Mouse (Mus musculus): ENCODE measurements at regions not wholly inside any gene's neighbourhood (a gene's known extent, or its start where the extent isn't known, plus 50 kb on each side); places are given as distances from the start of the nearest gene placed in this dataset.

DNA sequence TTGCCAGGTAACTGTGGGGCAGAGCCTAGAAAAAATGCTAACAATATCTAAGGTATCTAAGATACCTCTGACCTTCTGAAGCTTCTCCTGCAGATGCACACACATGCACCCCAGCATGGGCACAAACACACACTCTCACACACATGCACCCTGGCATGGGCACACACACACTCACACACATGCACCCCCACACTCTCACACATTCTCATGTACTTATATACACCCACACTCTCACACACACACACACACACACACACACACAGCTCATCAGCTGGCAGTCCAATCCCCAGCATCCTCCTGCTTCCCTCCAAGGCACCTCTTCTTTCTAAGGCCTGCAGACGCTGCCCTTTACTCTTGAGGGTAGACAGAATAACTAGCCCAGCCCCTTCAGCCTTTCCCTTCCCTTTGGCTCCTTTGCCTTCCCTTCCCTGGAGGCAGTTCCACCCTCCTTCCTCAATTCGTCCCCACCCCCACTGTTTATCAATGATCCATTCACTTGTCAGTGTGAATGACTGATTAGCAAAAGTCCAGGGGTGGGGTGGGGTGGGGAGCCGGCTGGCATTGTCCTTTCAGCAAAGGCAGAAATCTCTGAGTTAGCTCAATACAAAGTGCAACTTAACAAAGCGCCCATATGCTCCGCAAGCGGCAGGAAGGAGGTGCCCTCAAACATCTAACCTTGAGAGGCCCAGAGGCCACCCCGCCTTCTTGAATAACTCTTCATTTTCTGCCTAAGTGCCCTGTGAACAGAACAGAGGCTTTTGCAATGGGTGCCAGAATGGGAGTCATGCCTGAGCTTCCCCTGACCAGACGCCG, 102.1 kb downstream of the Gm9376 start:
- Histone ChIP-seq H3K9ac (ENCODE audit: low read length) (no peak overlapping the region), H3K9me3 (ENCODE audit: control insufficient read depth, low read length) (no peaks in the 10 kb centered on the region), H3K27me3 (ENCODE audit: control insufficient read depth, insufficient read depth, low read depth, low read length) (no peaks in the 10 kb centered on the region), H3K4me3 (ENCODE audit: low read length) (peak overlapping the region; percentile 0; the same call in 1 of the 2 replicates), H3K36me3 (ENCODE audit: control insufficient read depth, insufficient read depth, low read length) (no peaks in the 10 kb centered on the region), H3K4me1 (replicated peaks; ENCODE audit: control insufficient read depth, insufficient read depth, low read length) (peaks cover 6% of the 10 kb centered on the region), H3K4me2 (ENCODE audit: low read depth, low read length) (peak overlapping the region; percentile 9), H3K27ac (ENCODE audit: low read length) (no peak overlapping the region)
- 9% methylated on average over 9 of the region's 9 CpGs for WGBS
- ATAC-seq (ENCODE audit: low read depth) = peak; percentile 17; the same call in 1 of the 2 replicates

DNA sequence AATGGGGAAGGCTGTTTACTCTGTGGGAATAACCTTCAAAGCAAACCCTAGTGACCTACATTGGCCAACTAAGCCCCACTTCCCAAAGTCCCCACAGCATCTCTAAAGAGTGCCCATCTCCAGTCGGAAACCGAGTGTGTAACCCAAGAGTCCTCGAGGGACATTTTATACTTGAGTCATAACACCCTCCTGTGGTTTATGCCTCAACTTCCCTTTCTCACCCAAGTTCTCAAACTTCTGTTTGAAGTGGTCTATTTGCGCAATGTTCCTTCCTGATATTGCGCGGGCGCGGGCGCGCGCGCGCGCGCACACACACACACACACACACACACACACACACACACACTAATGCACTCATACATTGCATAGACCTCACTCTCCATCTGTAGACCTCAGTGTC, 104.6 kb downstream of the Gm9376 start:
- no peak overlapping the region for H3K27ac ChIP-seq (ENCODE audit: low read length)
- H3K4me1 ChIP-seq (replicated peaks; ENCODE audit: control insufficient read depth, insufficient read depth, low read length) = peaks cover 6% of the 10 kb centered on the region
- no peaks in the 10 kb centered on the region for H3K9me3 ChIP-seq (ENCODE audit: control insufficient read depth, low read length)
- H3K27me3 ChIP-seq (ENCODE audit: control insufficient read depth, insufficient read depth, low read depth, low read length) = no peaks in the 10 kb centered on the region
- H3K36me3 ChIP-seq (ENCODE audit: control insufficient read depth, insufficient read depth, low read length) = no peaks in the 10 kb centered on the region
- no peak overlapping the region for H3K4me3 ChIP-seq (ENCODE audit: low read length)
- 91% methylated on average over 15 of the region's 15 CpGs for WGBS
- no peak overlapping the region for H3K9ac ChIP-seq (ENCODE audit: low read length)
- no peak overlapping the region for H3K4me2 ChIP-seq (ENCODE audit: low read depth, low read length)
- no peak for ATAC-seq (ENCODE audit: low read depth)

DNA sequence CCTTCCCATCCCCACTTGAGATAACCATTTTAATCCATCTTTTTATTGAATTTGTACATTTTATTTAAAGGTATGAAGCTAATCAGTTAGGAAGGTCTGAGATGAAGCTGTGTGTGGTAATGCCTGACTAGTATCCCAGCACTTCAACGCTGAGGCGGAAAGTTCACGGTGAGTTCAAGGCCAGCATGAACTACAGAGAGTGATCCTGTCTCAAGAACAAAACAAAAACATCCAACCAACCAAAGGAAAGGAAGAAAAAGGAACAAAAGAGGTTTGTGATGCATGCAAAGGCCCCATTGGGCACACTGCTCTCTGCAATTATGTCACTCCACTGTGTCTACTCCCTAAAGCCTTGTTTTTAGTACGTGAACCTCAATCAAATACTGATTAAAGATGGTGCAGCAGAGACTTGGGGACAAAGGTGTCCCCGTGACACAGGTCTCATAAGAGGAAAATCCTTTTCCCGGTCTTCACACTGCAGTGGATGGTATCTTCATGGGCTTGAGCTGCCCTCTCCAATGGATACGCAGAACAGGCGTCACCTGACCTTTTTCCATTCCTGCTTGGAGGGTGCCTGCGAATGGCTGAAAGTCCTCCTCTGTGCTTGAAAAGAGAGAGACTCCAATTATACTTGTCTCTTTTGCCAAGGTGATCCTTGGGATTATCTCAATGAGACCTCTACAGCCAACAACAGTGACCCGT, 108.2 kb downstream of the Gm9376 start:
- no peaks in the 10 kb centered on the region for H3K4me1 ChIP-seq (replicated peaks; ENCODE audit: control insufficient read depth, insufficient read depth, low read length)
- no peaks in the 10 kb centered on the region for H3K27me3 ChIP-seq (ENCODE audit: control insufficient read depth, insufficient read depth, low read depth, low read length)

DNA sequence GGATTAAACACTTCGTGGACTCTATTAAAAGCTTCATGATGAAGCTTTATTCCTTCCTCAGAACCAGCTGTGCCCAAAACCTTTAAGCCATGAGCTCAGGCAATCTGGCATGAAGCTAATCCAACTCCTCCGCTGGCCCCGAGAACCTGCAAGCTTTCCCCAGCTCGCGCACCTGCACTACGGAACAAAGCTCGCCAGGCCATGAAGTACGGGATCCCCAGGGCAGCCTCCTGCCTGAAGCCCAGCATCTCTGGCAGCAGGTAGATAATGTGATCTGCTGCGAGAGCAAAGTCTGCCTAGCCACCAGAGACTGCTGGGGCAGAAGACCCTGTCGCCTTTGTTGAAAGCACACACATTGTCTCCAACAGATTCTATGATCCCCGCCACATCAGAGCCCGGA, 108.9 kb downstream of the Gm9376 start:
- H3K27me3 ChIP-seq (ENCODE audit: control insufficient read depth, insufficient read depth, low read depth, low read length) = no peaks in the 10 kb centered on the region
- 90% methylated on average over 12 of the region's 12 CpGs for WGBS
- no peak overlapping the region for H3K4me3 ChIP-seq (ENCODE audit: low read length)
- no peak for ATAC-seq (ENCODE audit: low read depth)
- H3K4me1 ChIP-seq (replicated peaks; ENCODE audit: control insufficient read depth, insufficient read depth, low read length) = no peaks in the 10 kb centered on the region
- no peak overlapping the region for H3K4me2 ChIP-seq (ENCODE audit: low read depth, low read length)
- H3K9me3 ChIP-seq (ENCODE audit: control insufficient read depth, low read length) = no peaks in the 10 kb centered on the region
- H3K27ac ChIP-seq (ENCODE audit: low read length) = no peak overlapping the region
- no peaks in the 10 kb centered on the region for H3K36me3 ChIP-seq (ENCODE audit: control insufficient read depth, insufficient read depth, low read length)
- H3K9ac ChIP-seq (ENCODE audit: low read length) = no peak overlapping the region

More for the DNA sequence above, 108.2 kb downstream of the Gm9376 start:
- no peaks in the 10 kb centered on the region for H3K9me3 ChIP-seq (ENCODE audit: control insufficient read depth, low read length)
- no peak overlapping the region for H3K9ac ChIP-seq (ENCODE audit: low read length)
- WGBS = 90% methylated on average over 10 of the region's 10 CpGs
- H3K4me2 ChIP-seq (ENCODE audit: low read depth, low read length) = no peak overlapping the region
- no peak for ATAC-seq (ENCODE audit: low read depth)
- H3K4me3 ChIP-seq (ENCODE audit: low read length) = no peak overlapping the region
- no peaks in the 10 kb centered on the region for H3K36me3 ChIP-seq (ENCODE audit: control insufficient read depth, insufficient read depth, low read length)
- H3K27ac ChIP-seq (ENCODE audit: low read length) = no peak overlapping the region

DNA sequence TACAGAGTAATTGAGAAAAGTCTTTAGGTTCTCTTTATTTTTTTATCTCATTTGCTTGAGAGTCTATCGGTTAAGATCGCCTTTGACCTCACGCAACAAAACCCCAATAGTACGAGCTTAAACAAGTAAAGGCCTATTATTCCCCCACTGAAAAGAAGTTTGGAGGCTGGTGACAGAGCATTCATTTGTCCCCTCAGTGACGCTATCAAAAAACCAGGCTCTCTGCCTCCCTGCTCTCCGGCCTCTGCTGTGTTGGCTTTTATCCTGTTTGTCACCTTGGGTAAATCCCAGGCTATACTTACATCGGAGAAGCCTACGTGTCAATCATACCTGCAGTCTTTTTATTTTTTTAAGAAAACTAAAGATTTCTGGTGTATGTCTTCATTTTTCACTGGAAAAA, 112.9 kb downstream of the Gm9376 start:
- H3K9ac ChIP-seq (ENCODE audit: low read length) = no peak overlapping the region
- no peak for ATAC-seq (ENCODE audit: low read depth)
- no peak overlapping the region for H3K4me2 ChIP-seq (ENCODE audit: low read depth, low read length)
- 83% methylated on average over 8 of the region's 8 CpGs for WGBS
- H3K4me3 ChIP-seq (ENCODE audit: low read length) = no peak overlapping the region
- H3K27me3 ChIP-seq (ENCODE audit: control insufficient read depth, insufficient read depth, low read depth, low read length) = no peaks in the 10 kb centered on the region
- H3K4me1 ChIP-seq (replicated peaks; ENCODE audit: control insufficient read depth, insufficient read depth, low read length) = no peaks in the 10 kb centered on the region
- H3K36me3 ChIP-seq (ENCODE audit: control insufficient read depth, insufficient read depth, low read length) = no peaks in the 10 kb centered on the region
- H3K9me3 ChIP-seq (ENCODE audit: control insufficient read depth, low read length) = no peaks in the 10 kb centered on the region
- no peak overlapping the region for H3K27ac ChIP-seq (ENCODE audit: low read length)

DNA sequence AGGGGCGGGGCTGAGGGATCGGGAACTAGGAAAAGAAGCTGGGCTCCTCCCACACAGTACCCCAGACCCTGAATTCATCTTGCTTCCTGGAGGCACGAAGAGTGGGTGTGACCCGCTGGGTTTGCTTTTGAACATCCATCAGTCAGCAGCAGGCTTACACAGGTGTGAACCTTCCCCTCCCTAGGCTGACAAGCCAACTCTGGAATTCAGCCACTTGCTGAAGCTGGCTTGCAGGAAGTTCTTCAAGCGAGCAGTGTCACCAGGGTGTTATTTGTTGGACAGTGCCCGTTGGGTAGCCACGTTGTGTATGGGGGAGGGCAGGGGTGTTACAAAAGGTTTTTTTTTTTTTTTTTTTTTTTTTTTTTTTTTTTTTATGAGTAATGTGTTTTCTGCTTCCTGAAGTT, 118.8 kb downstream of the Gm9376 start:
- 2% methylated on average over 7 of the region's 7 CpGs for WGBS
- Histone ChIP-seq H3K27me3 (ENCODE audit: control insufficient read depth, insufficient read depth, low read depth, low read length) (no peaks in the 10 kb centered on the region), H3K4me2 (ENCODE audit: low read depth, low read length) (peak overlapping the region; percentile 38), H3K36me3 (ENCODE audit: control insufficient read depth, insufficient read depth, low read length) (no peaks in the 10 kb centered on the region), H3K4me3 (ENCODE audit: low read length) (no peak overlapping the region; the same call in 1 of the 2 replicates), H3K9me3 (ENCODE audit: control insufficient read depth, low read length) (no peaks in the 10 kb centered on the region), H3K4me1 (replicated peaks; ENCODE audit: control insufficient read depth, insufficient read depth, low read length) (no peaks in the 10 kb centered on the region), H3K9ac (ENCODE audit: low read length) (no peak overlapping the region), H3K27ac (ENCODE audit: low read length) (no peak overlapping the region)
- peak; percentile 65 for ATAC-seq (ENCODE audit: low read depth)

DNA sequence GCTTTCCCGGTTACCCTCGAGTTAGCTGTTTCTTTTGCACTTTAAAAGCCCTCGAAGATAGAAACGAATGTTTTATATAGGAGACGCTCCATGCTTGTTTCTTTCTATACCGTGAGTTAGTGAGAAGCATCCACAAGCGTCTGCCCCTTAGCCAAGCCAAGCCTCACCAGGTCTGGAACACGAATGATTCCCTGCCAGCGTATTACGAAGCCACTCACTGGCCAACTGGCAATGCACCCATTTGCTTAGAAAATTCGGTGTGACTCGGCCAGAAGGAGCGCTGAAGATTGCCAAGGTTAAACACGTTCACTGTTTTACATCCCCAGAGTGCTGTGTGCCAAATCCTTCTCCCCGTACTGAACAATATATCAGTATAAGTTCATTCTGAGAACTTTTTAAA, 121.3 kb downstream of the Gm9376 start:
- WGBS = 74% methylated on average over 15 of the region's 15 CpGs
- Histone ChIP-seq H3K4me1 (replicated peaks; ENCODE audit: control insufficient read depth, insufficient read depth, low read length) (no peaks in the 10 kb centered on the region), H3K9ac (ENCODE audit: low read length) (no peak overlapping the region), H3K4me3 (ENCODE audit: low read length) (no peak overlapping the region), H3K9me3 (ENCODE audit: control insufficient read depth, low read length) (no peaks in the 10 kb centered on the region), H3K27ac (ENCODE audit: low read length) (no peak overlapping the region), H3K27me3 (ENCODE audit: control insufficient read depth, insufficient read depth, low read depth, low read length) (no peaks in the 10 kb centered on the region), H3K4me2 (ENCODE audit: low read depth, low read length) (no peak overlapping the region), H3K36me3 (ENCODE audit: control insufficient read depth, insufficient read depth, low read length) (no peaks in the 10 kb centered on the region)
- ATAC-seq (ENCODE audit: low read depth) = no peak

DNA sequence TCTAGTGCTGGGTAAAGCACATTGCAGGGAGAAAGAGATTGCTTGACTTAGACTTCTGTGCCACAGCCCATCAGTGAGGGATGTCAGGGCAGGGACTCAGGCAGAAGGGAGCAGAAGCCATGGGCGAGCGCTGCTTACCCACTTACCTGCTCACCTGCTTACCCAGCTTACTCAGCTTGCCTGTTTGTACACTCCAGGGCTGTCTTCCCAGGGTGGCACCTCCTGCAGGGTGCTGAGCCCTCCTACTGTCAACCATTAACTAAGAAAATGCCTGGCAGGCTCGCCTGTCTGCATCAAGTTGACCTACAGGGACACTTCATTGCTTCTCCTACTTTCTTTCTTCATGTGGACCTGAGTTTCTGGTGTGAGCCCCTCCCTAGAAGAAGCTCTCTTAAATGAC, 124.0 kb downstream of the Gm9376 start:
- Histone ChIP-seq H3K4me1 (replicated peaks; ENCODE audit: control insufficient read depth, insufficient read depth, low read length) (no peaks in the 10 kb centered on the region), H3K4me2 (ENCODE audit: low read depth, low read length) (no peak overlapping the region), H3K9ac (ENCODE audit: low read length) (no peak overlapping the region), H3K27ac (ENCODE audit: low read length) (no peak overlapping the region), H3K27me3 (ENCODE audit: control insufficient read depth, insufficient read depth, low read depth, low read length) (no peaks in the 10 kb centered on the region), H3K4me3 (ENCODE audit: low read length) (no peak overlapping the region), H3K36me3 (ENCODE audit: control insufficient read depth, insufficient read depth, low read length) (no peaks in the 10 kb centered on the region), H3K9me3 (ENCODE audit: control insufficient read depth, low read length) (no peaks in the 10 kb centered on the region)
- ATAC-seq (ENCODE audit: low read depth) = no peak
- WGBS = 46% methylated on average over 3 of the region's 3 CpGs

DNA sequence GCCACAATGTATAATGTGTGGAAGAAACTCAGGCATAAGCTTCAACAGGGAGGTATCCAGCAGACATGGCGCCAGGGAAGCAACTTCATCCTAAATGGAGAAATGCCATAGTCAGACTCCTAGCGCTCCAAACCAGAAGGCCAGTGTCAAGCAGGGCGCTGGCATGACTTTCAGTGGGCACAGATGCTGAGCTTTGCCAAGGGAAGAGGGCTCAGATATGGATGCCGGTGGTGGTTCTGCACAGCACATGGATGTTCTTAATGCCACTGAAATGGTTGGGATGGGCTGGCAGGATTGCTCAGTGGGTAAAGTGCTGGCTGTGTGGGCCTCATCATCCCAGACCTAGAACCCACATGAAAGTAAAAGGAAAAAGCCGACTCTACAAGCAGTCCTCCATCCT, 124.8 kb downstream of the Gm9376 start:
- Histone ChIP-seq H3K36me3 (ENCODE audit: control insufficient read depth, insufficient read depth, low read length) (no peaks in the 10 kb centered on the region), H3K9ac (ENCODE audit: low read length) (no peak overlapping the region), H3K27ac (ENCODE audit: low read length) (no peak overlapping the region), H3K9me3 (ENCODE audit: control insufficient read depth, low read length) (no peaks in the 10 kb centered on the region), H3K4me3 (ENCODE audit: low read length) (no peak overlapping the region), H3K4me2 (ENCODE audit: low read depth, low read length) (no peak overlapping the region), H3K4me1 (replicated peaks; ENCODE audit: control insufficient read depth, insufficient read depth, low read length) (no peaks in the 10 kb centered on the region), H3K27me3 (ENCODE audit: control insufficient read depth, insufficient read depth, low read depth, low read length) (no peaks in the 10 kb centered on the region)
- no peak for ATAC-seq (ENCODE audit: low read depth)
- WGBS = 88% methylated on average over 5 of the region's 5 CpGs
